Mouse (Mus musculus) myocyte (in vitro differentiated cells): ENCODE results near the gene Syngr1. TPM values are rescaled to one million over a fixed set of nuclear protein-coding genes. Genes with fewer than 3 reads are reported as not detected.

Source experiments
- H3K27me3 ChIP-seq: one replicate; pipeline ENCODE4 v1.6.1; 2011; ENCODE audit not compliant: control insufficient read depth, insufficient read depth, insufficient read length
- H3K36me3 ChIP-seq: one replicate; pipeline ENCODE4 v1.6.1; 2011; ENCODE audit not compliant: control insufficient read depth, insufficient read depth
- H3K4me2 ChIP-seq: one replicate; pipeline ENCODE4 v1.6.1; 2011; ENCODE audit warnings: low read depth, control low read depth
- H3K4me3 ChIP-seq: one replicate; pipeline ENCODE4 v1.5.1; 2011; ENCODE audit warnings: mild to moderate bottlenecking, control low read depth, moderate library complexity
- H3K79me2 ChIP-seq: one replicate; pipeline ENCODE4 v1.6.1; 2011; ENCODE audit not compliant: control insufficient read depth, insufficient read depth
- H3ac ChIP-seq: one replicate; pipeline ENCODE4 v1.6.1; 2011; ENCODE audit not compliant: control insufficient read depth, insufficient read length
- CEBPB ChIP-seq: IDR thresholded peaks from 2 replicates; pipeline ENCODE4 v1.6.1; 2011; ENCODE audit warnings: mild to moderate bottlenecking, moderate library complexity; ENCODE audit not compliant: poor library complexity, insufficient read depth, severe bottlenecking
- E2F4 ChIP-seq: IDR thresholded peaks from one replicate; pipeline ENCODE4 v1.6.1; 2011; ENCODE audit warnings: mild to moderate bottlenecking, control low read depth, moderate library complexity; ENCODE audit not compliant: insufficient read depth
- MAX ChIP-seq: IDR thresholded peaks from one replicate; pipeline ENCODE4 v1.6.1; 2011; ENCODE audit warnings: low read depth, mild to moderate bottlenecking, control low read depth
- MYOD1 ChIP-seq, 3 experiments: IDR thresholded peaks; one replicate each; pipeline ENCODE4 v1.6.1; 2011; ENCODE audit warnings: control low read depth in 2 of 3, low read depth in 2 of 3, mild to moderate bottlenecking in 2 of 3, moderate library complexity in 1 of 3; ENCODE audit not compliant: insufficient read length in 2 of 3, control insufficient read depth in 1 of 3
- MYOG ChIP-seq, 3 experiments: IDR thresholded peaks; one replicate each; pipeline ENCODE4 v1.6.1; 2011; ENCODE audit warnings: control low read depth in 2 of 3, low read depth in 2 of 3, mild to moderate bottlenecking in 2 of 3; ENCODE audit not compliant: insufficient read length in 2 of 3, control insufficient read depth in 1 of 3, insufficient read depth in 1 of 3
- POLR2A ChIP-seq: IDR thresholded peaks from one replicate; pipeline ENCODE4 v1.6.1; 2011; ENCODE audit warnings: low read depth, mild to moderate bottlenecking, control low read depth, moderate library complexity; ENCODE audit not compliant: insufficient read length
- POLR2AphosphoS2 ChIP-seq: IDR thresholded peaks from one replicate; pipeline ENCODE4 v1.6.1; 2011; ENCODE audit warnings: low read depth, control low read depth; ENCODE audit not compliant: insufficient read length
- REST ChIP-seq: IDR thresholded peaks from one replicate; pipeline ENCODE4 v1.6.1; 2011; ENCODE audit warnings: mild to moderate bottlenecking, control low read depth, moderate library complexity; ENCODE audit not compliant: insufficient read depth, insufficient read length
- SRF ChIP-seq: IDR thresholded peaks from one replicate; pipeline ENCODE4 v1.6.1; 2011; ENCODE audit warnings: low read depth; ENCODE audit not compliant: control insufficient read depth, insufficient read length
- TCF12 ChIP-seq: IDR thresholded peaks from one replicate; pipeline ENCODE4 v1.6.1; 2011; ENCODE audit warnings: mild to moderate bottlenecking, control low read depth; ENCODE audit not compliant: poor library complexity, insufficient read depth, severe bottlenecking
- TCF3 ChIP-seq: IDR thresholded peaks from one replicate; pipeline ENCODE4 v1.6.1; 2011; ENCODE audit warnings: low read depth, control low read depth; ENCODE audit not compliant: insufficient read length
- USF1 ChIP-seq: IDR thresholded peaks from one replicate; pipeline ENCODE4 v1.6.1; 2011; ENCODE audit warnings: low read depth, mild to moderate bottlenecking, control low read depth, moderate library complexity
- polyA plus RNA-seq: library from polyadenylated mRNA; unstranded; fragments of >200 nt; fragmentation: generic; extraction: Trizol; gene quantifications from one replicate; pipeline ENCODE4 v1.2.1, GENCODE M21; 2012; ENCODE audit warnings: missing spikeins

Syngr1 gene
- polyA plus RNA-seq, 1 experiment = 54.7 TPM

DNA sequence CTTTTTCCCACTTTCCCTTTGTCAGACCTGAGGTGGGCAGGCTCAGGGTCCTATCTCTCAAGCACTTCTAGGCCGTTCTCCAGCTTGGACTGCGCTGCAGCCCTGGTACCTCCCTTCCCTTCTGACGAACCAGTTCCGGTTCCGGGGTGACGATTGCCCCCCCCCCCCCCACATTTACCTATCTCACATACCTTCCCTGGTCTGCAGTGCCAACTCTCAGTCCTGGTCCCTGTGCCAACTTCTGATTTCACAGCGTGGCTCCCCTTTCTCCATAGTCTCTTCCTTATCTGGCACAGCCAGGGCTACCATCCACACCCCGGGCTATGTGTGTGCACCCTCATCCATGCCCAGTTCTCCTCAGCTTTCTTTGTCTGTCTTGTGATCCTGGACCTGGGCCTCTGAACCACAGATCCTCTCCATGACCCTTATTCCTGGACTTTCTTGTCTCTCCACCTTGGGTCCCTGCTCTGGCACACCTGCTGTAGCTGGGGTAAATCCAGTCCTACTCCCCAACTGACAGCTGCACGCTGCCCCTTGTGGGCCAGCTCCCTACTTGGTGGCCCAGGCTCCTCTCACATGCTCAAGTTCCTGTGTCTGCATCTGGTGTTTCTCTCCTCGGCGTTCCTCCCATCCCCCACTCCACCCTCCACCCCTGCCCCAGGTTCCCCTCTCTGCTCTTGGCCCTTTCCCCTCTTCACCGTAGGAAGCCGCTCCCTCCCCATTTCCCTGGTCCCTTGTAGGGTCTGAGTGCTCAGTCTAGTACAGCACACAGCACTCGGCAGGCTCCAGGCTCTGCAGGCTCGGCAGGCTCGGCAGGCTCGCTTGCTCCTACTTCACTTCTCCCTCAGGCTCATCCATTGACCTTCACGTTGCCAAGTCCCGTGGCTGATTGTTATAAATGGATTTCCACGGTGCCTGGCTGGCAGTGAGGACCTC, 6.1 kb downstream of the Syngr1 start:
- no peaks in the 10 kb centered on the region for H3K27me3 ChIP-seq

DNA sequence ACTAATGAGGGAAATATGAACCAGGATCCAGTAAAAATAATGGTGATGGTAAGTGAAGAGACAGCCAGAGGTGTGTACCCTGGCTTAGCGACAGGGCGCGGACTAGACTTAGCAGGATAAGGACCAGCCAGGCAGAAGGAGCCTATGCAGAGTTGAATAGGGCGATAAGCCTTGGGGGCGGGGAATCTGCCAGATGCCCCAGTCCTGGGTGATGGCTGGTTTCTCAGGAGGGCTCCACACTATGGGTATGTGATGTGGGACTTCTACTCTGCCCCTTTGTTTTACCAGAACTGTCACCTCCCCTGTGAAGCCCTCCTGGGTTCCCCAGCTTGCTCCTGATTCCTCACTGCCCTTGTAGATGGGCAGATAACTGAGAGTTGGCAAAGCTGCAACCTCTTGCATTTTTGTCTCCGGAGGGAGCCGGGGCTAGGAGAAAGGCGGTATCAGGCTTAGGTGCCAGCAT, 6.9 kb downstream of the Syngr1 start:
- no peak overlapping the region for H3K4me3 ChIP-seq
- TF ChIP-seq TCF12 = no peak
- TF ChIP-seq MYOD1 (IDR thresholded peaks at IDR 0.05; ENCODE audit: control insufficient read depth in 1 of 3, insufficient read length in 2 of 3, low read depth in 2 of 3) = no peak
- no peak for TF ChIP-seq SRF
- no peak for TF ChIP-seq POLR2A
- TF ChIP-seq POLR2AphosphoS2 = no peak
- TF ChIP-seq REST = no peak
- no peak for TF ChIP-seq MAX
- TF ChIP-seq MYOG (IDR thresholded peaks at IDR 0.05; ENCODE audit: control insufficient read depth in 1 of 3, insufficient read depth in 1 of 3, insufficient read length in 2 of 3, low read depth in 2 of 3) = no peak
- TF ChIP-seq CEBPB = no peak
- no peak for TF ChIP-seq USF1
- no peak for TF ChIP-seq E2F4
- no peaks in the 10 kb centered on the region for H3K79me2 ChIP-seq
- no peaks in the 10 kb centered on the region for H3K36me3 ChIP-seq
- peak overlapping the region; percentile 63 for H3K4me2 ChIP-seq
- no peaks in the 10 kb centered on the region for H3K27me3 ChIP-seq
- no peak overlapping the region for H3ac ChIP-seq

More for the DNA sequence above, 6.1 kb downstream of the Syngr1 start:
- H3K79me2 ChIP-seq = no peaks in the 10 kb centered on the region
- TF ChIP-seq E2F4 (no peak), MYOD1 (IDR thresholded peaks at IDR 0.05; ENCODE audit: control insufficient read depth in 1 of 3, insufficient read length in 2 of 3, low read depth in 2 of 3) (peak; percentile 72 to 97 (median 88)), SRF (no peak), TCF12 (peak; percentile 52), MYOG (IDR thresholded peaks at IDR 0.05; ENCODE audit: control insufficient read depth in 1 of 3, insufficient read depth in 1 of 3, insufficient read length in 2 of 3, low read depth in 2 of 3) (peak; percentile 85 to 94 (median 87)), REST (no peak), POLR2A (no peak), USF1 (no peak), POLR2AphosphoS2 (no peak), MAX (no peak), TCF3 (no peak), CEBPB (no peak)
- no peak overlapping the region for H3ac ChIP-seq
- H3K36me3 ChIP-seq = no peaks in the 10 kb centered on the region
- no peak overlapping the region for H3K4me3 ChIP-seq
- peak overlapping the region; percentile 63 for H3K4me2 ChIP-seq

DNA sequence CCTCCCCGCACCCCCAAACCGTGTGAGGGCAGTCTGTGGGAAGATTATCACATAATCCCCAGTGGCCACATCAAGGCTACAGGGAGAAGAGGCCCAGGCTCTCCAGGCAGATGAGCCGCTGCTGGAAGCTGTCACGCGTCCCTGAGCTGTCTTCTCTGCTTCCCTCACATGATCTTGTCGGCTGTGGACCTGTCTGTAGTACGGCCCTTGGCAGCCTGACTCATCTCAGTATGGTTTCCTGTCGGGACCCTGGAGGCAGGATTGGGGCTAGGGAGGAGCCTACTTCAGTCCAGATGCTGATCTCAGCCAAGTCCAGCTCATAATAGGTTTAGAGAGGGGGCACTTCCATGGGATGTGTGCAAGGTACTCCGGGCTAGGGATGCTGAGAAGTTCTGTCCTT, 7.7 kb downstream of the Syngr1 start:
- Histone ChIP-seq H3ac (no peak overlapping the region), H3K27me3 (no peaks in the 10 kb centered on the region), H3K4me3 (no peak overlapping the region), H3K79me2 (no peaks in the 10 kb centered on the region), H3K4me2 (peak overlapping the region; percentile 63), H3K36me3 (no peaks in the 10 kb centered on the region)
- TF ChIP-seq SRF (no peak), MAX (no peak), MYOG (IDR thresholded peaks at IDR 0.05; ENCODE audit: control insufficient read depth in 1 of 3, insufficient read depth in 1 of 3, insufficient read length in 2 of 3, low read depth in 2 of 3) (peak in 1 of 3 experiments; percentile 42), USF1 (peak; percentile 75), E2F4 (no peak), POLR2A (peak; percentile 57), CEBPB (no peak), TCF12 (peak; percentile 17), REST (no peak), MYOD1 (IDR thresholded peaks at IDR 0.05; ENCODE audit: control insufficient read depth in 1 of 3, insufficient read length in 2 of 3, low read depth in 2 of 3) (peak in 2 of 3 experiments; percentile 26 to 76), POLR2AphosphoS2 (peak; percentile 36), TCF3 (no peak)

DNA sequence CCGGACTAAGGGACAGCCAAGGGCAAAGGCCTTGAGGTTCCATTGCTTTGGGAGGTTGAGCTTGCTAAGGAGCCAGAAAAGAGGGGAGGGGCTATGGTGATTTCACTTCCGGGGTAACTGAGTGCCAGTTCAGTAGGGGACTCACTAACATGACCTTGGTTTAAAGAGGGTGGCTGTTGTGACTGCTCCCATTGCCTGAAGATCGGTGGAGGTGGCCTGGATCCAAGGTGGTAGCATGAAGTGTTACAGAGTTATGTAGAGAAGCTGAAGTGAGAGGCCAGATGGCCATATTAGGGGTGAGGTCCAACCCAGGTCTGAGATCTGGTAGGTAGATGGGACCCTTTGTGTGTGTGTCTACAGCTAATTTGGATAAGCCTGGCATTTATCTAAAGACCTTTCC, 8.3 kb downstream of the Syngr1 start:
- TF ChIP-seq E2F4 = no peak
- TF ChIP-seq CEBPB = no peak
- TF ChIP-seq SRF = no peak
- TF ChIP-seq POLR2AphosphoS2 = no peak
- no peak for TF ChIP-seq POLR2A
- no peak for TF ChIP-seq TCF3
- TF ChIP-seq TCF12 = no peak
- TF ChIP-seq REST = no peak
- TF ChIP-seq MYOG (IDR thresholded peaks at IDR 0.05; ENCODE audit: control insufficient read depth in 1 of 3, insufficient read depth in 1 of 3, insufficient read length in 2 of 3, low read depth in 2 of 3) = no peak
- no peak for TF ChIP-seq USF1
- no peak for TF ChIP-seq MYOD1 (IDR thresholded peaks at IDR 0.05; ENCODE audit: control insufficient read depth in 1 of 3, insufficient read length in 2 of 3, low read depth in 2 of 3)
- no peak for TF ChIP-seq MAX
- Histone ChIP-seq H3K27me3 (no peaks in the 10 kb centered on the region), H3K4me2 (peak overlapping the region; percentile 63), H3K79me2 (no peaks in the 10 kb centered on the region), H3ac (no peak overlapping the region), H3K4me3 (no peak overlapping the region), H3K36me3 (no peaks in the 10 kb centered on the region)
